Mouse (Mus musculus) forebrain, embryonic 11.5 days (tissue): ENCODE results near the gene Best2. TPM values are rescaled to one million over a fixed set of nuclear protein-coding genes. Genes with fewer than 3 reads are reported as not detected.

ENCODE experiments used
- ATAC-seq: fragments of 200-750 bp; cut with Nextera tagmentation; replicated peaks from 2 replicates; pipeline ENCODE4 v1.8.0; 2017; ENCODE audit warnings: moderate TSS enrichment; ENCODE audit not compliant: low FRiP score
- DNase-seq: peaks from one replicate; pipeline ENCODE4 v3.0.0-alpha.2; 2017; ENCODE audit warnings: low spot score
- H3K27ac ChIP-seq: fragments of 300-500 bp; sonication (generic); 2 replicates; pipeline ENCODE4 v1.5.1; 2014; ENCODE audit warnings: low read depth, low read length
- H3K27me3 ChIP-seq: fragments of 300-500 bp; sonication (generic); 2 replicates; pipeline ENCODE4 v1.6.1; 2014; ENCODE audit warnings: mild to moderate bottlenecking, low read length, mixed read lengths; ENCODE audit not compliant: control insufficient read depth, insufficient read depth
- H3K36me3 ChIP-seq: fragments of 300-500 bp; sonication (generic); 2 replicates; pipeline ENCODE4 v1.6.1; 2014; ENCODE audit warnings: mild to moderate bottlenecking, low read length, moderate library complexity, mixed read lengths; ENCODE audit not compliant: control insufficient read depth, insufficient read depth
- H3K4me1 ChIP-seq: fragments of 300-500 bp; sonication (generic); replicated peaks from 2 replicates; pipeline ENCODE4 v1.6.1; 2014; ENCODE audit warnings: low read length, mixed read lengths; ENCODE audit not compliant: control insufficient read depth, insufficient read depth
- H3K4me2 ChIP-seq: fragments of 300-500 bp; sonication (generic); 2 replicates; pipeline ENCODE4 v1.6.1; 2014; ENCODE audit warnings: low read depth, mild to moderate bottlenecking, low read length, moderate library complexity, mixed read lengths; ENCODE audit not compliant: severe bottlenecking
- H3K4me3 ChIP-seq: fragments of 300-500 bp; sonication (generic); 2 replicates; pipeline ENCODE4 v1.5.1; 2014; ENCODE audit warnings: low read depth, low read length
- H3K9ac ChIP-seq: fragments of 300-500 bp; sonication (generic); 2 replicates; pipeline ENCODE4 v1.6.1; 2014; ENCODE audit warnings: low read length
- H3K9me3 ChIP-seq: fragments of 300-500 bp; sonication (generic); 2 replicates; pipeline ENCODE4 v1.6.1; 2016; ENCODE audit warnings: low read length, mixed read lengths; ENCODE audit not compliant: control insufficient read depth
- WGBS: fragments of 180-500 bp; shearing (Covaris S2); extraction: QIAGEN DNeasy Blood & Tissue Kit; methylation state at CpG from one replicate; pipeline ENCODE4 v1.1.7; 2014; 5-methylcytosine and 5-hydroxymethylcytosine counted together
- polyA plus RNA-seq: library from polyadenylated mRNA; unstranded; fragments of >200 nt; fragmentation: Nextera tagmentation; extraction: Ambion mirVana; gene quantifications from 2 replicates; pipeline ENCODE4 v1.2.1, GENCODE M21; 2014

The Best2 gene
- polyA plus RNA-seq, 1 experiment from 2014 or later: not detected

DNA sequence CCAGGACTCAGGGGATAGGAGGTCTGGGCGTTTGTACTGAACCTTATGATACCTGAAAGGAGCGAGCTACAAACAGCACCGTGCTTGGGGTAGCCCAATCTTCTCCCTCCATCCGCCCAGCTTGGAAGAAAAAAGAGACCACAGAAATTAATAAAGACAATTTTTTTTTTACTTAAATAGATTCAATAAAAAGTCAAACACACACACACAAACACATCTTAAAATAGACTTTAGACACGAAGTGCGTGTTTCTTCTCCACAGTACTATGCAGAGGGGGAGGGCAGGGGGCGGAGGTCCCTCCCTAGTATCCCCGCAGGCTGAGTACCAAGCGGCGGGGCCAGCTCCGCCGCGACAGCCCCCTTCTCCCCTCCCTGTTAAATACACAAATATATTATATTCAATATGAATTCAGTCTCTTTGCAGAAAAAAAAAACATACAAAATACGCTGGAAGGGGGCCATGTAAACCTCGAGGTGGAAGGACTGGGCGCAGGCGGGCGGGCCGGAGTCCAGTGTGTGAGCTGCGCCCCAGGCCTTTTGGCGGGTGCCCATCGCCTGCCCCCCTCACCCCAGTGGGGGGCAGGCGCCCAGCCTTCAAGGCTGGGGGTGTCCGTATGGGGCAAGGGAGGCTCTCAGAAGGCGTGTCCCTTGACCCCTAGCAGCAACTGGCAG is 37.4 kb downstream of the Best2 start:
- peaks cover 40% of the 10 kb centered on the region for H3K27me3 ChIP-seq
- 0 out of 2 replicates have a peak overlapping the region, but pooled peaks have one; percentile 31 for H3K9ac ChIP-seq
- H3K9me3 ChIP-seq: no peaks in the 10 kb centered on the region
- H3K4me1 ChIP-seq: peaks cover 32% of the 10 kb centered on the region
- WGBS: 4% methylated on average over 25 of the region's 25 CpGs
- no peak overlapping the region for H3K27ac ChIP-seq
- ATAC-seq (no peak), DNase-seq (no peak)
- H3K4me3 ChIP-seq: peak overlapping the region; percentile 40
- H3K4me2 ChIP-seq: peak overlapping the region; percentile 97
- peaks cover 7% of the 10 kb centered on the region; the same call in 1 of the 2 replicates for H3K36me3 ChIP-seq

DNA sequence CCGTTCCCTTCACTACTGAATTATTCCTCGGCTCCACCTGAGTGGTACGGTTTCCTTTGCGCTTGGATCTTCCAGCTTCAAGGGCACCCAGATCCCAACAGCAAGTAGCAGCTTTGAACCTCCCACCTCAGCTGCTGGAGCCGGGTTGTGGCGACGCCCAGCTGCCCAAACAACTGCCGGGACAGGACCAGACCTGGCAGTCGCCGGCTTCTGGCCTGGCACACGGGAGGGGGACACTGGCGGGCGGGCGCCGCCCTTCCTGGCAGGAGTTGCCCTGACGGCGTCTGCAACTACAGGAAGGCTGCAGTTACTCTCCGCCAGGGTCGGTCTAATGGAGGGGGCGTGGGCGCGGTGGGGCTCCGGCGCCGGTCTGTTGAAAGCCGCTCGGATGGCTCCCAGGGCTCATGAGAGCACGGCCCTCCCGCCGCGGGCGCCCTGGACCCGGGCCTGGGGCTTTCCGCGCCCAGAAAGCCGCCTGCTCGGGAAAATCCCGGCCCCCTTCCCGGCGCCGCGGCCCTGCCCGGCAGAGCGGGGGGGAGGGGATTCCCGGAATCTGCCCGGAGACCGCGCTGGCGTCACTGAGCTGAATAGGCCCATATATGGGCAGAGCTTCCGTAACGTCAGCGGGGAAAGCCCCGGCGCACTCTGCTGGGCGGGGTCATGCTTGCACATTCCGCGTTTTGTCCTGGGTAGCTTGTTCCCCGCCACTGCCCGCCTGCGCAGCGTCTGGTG is 38.1 kb downstream of the Best2 start:
- Histone ChIP-seq H3K9ac (peak overlapping the region; percentile 41), H3K9me3 (no peaks in the 10 kb centered on the region), H3K27me3 (peaks cover 38% of the 10 kb centered on the region), H3K4me1 (peaks cover 32% of the 10 kb centered on the region), H3K4me3 (peak overlapping the region; percentile 40), H3K36me3 (peaks cover 11% of the 10 kb centered on the region; the same call in 1 of the 2 replicates), H3K4me2 (peak overlapping the region; percentile 97), H3K27ac (no peak overlapping the region)
- 1% methylated on average over 56 of the region's 61 CpGs for whole genome bisulfite sequencing
- peak; percentile 97 for DNase-seq
- peak; percentile 87 for ATAC-seq

DNA sequence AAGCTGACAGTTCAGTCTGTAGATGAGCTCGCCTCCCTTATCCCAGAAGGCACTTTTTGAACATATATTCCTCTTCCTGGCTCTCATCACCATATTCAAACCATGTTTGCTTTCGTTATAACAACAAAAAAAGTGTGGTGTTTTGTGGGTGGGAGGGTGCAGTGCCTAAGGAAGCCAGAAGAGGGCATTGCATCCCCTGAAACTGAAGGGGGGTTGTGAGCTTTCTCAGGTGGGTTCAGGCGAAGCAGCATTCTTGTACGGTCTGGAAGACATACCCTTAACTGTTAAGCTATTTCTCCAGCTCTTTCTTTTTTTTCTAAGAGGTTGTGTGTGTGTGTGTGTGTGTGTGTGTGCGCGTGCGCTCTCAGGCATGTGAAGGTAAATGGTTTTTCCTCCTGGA is 38.9 kb downstream of the Best2 start:
- WGBS: 29% methylated on average over 7 of the region's 7 CpGs

DNA sequence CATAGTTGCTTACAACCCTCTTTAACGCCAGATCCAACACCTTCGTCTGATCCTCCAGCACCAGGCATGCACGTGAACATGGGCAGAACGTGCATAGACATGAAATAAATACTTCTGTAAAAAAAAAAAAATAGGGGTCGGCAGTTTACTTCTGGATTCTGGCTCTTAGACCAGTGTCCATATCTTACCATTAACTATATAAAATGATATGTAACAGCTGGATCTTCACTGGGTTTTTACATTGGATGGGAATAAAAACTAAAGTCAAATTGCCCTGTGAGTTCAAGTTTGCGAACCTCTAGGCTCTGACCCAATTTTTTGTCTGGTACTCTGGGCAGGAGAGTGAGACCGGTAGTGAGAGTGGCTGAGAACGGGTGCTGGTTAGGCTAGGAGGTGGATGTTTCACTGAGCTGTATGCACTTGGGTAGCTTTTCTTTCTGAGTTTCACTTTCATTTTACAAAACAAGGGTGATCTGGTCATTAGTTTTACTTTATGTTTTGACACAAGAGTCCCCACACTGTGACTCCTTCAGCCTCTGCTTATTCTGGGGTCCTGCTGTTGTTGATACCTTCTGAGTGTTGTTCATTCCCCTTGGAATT is 39.7 kb downstream of the Best2 start:
- Histone ChIP-seq H3K4me2 (no peak overlapping the region), H3K4me3 (no peak overlapping the region), H3K9ac (no peak overlapping the region), H3K4me1 (peaks cover 29% of the 10 kb centered on the region), H3K36me3 (peaks cover 11% of the 10 kb centered on the region; the same call in 1 of the 2 replicates), H3K9me3 (no peaks in the 10 kb centered on the region), H3K27ac (no peak overlapping the region), H3K27me3 (peaks cover 27% of the 10 kb centered on the region)
- DNase-seq (no peak), ATAC-seq (no peak)
- 87% methylated on average over 8 of the region's 8 CpGs for WGBS

More for the DNA sequence above, 38.9 kb downstream of the Best2 start:
- ATAC-seq (no peak), DNase-seq (peak; percentile 77)
- Histone ChIP-seq H3K27ac (no peak overlapping the region), H3K27me3 (peaks cover 32% of the 10 kb centered on the region), H3K9ac (no peak overlapping the region), H3K36me3 (peaks cover 11% of the 10 kb centered on the region; the same call in 1 of the 2 replicates), H3K4me1 (peaks cover 33% of the 10 kb centered on the region), H3K4me2 (peak overlapping the region; percentile 97; the same call in 1 of the 2 replicates), H3K4me3 (no peak overlapping the region), H3K9me3 (no peaks in the 10 kb centered on the region)

DNA sequence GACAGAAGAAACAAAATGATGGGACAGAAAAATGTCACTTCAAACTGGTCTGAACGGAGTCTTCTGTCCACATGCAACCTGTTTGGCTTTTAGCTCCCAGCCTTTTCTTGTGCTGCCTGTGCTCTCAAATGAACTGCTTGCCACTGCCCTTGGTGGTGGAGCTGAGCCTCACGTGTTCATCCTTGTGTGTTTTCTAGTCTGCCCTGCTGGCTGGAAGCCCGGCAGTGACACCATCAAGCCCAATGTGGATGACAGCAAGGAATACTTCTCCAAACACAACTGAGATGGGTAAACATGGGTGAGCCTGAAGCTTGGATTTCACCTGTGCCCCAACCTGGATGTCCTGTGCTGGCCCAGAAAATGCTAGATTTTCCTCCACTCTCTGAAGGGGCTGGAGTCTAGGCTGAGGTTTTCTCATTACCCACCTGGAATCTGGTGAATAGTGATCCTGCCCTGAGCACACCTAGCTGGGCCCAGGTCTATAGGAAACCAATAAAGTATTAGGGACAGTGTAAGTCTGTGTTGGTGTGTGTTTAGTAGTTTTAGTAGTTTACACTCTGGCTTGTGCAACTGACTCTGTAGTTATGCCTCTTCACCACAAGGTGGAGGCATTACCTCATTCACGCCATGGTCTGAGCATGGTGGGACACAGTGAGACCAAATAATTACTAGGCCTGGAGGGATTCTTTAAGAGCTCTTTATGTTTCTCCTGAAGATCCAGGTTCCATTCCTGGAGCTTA is 40.4 kb downstream of the Best2 start:
- Histone ChIP-seq H3K4me3 (no peak overlapping the region), H3K36me3 (peaks cover 11% of the 10 kb centered on the region; the same call in 1 of the 2 replicates), H3K27me3 (peaks cover 20% of the 10 kb centered on the region), H3K4me2 (no peak overlapping the region), H3K9ac (no peak overlapping the region), H3K9me3 (no peaks in the 10 kb centered on the region), H3K4me1 (peaks cover 27% of the 10 kb centered on the region), H3K27ac (no peak overlapping the region)
- WGBS: 64% methylated on average over 4 of the region's 4 CpGs
- ATAC-seq (no peak), DNase-seq (no peak)

DNA sequence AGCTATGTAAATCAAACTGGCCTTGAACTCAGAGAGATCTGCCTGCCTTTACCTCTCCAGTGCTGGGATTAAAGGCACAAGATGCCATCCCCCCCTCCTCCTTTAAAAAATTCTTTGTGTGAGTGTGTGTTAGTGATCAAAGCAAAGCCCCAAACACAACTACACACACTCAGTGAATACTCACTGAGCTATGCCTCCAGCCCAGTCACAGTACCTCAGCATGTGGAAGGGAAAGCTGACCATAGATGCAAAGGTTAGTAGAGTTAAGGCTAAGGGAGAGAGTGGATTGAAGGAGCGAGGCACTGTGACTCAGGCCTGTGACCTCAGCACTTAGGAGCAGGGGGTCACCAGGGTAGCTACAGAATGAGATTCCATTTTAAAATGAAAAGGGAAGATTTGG is 41.3 kb downstream of the Best2 start:
- DNase-seq: no peak
- Histone ChIP-seq H3K4me1 (peaks cover 21% of the 10 kb centered on the region; the same call in 1 of the 2 replicates), H3K4me2 (no peak overlapping the region), H3K27ac (no peak overlapping the region), H3K9me3 (no peaks in the 10 kb centered on the region), H3K36me3 (peaks cover 11% of the 10 kb centered on the region; the same call in 1 of the 2 replicates), H3K27me3 (peaks cover 13% of the 10 kb centered on the region), H3K9ac (no peak overlapping the region), H3K4me3 (no peak overlapping the region)
- 88% methylated on average over 1 of the region's 1 CpGs for WGBS
- ATAC-seq: no peak

DNA sequence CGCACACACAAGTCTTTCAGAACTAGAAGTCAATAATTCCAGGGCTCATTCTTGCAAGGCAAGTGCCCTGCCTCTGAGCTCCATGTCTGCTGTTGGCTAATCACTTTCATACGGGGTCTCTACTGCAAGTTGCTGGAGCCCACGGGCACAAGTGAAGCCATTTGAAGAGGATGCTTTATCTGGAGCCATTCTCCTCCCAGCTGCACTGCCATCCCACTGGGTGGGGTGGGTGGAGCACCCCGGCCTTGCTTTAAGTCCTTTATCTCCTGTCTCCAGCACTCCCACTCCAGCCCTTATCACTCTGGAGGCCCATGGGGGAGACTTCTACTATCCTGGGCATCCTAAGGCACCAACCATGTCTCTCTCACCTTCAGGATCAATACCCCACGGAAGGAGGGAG is 43.4 kb downstream of the Best2 start:
- no peak for ATAC-seq
- Histone ChIP-seq H3K27me3 (no peaks in the 10 kb centered on the region), H3K27ac (no peak overlapping the region), H3K4me2 (peak overlapping the region; percentile 60), H3K36me3 (peaks cover 11% of the 10 kb centered on the region; the same call in 1 of the 2 replicates), H3K4me1 (peaks cover 9% of the 10 kb centered on the region; the same call in 1 of the 2 replicates), H3K4me3 (peak overlapping the region; percentile 71), H3K9ac (peak overlapping the region; percentile 97), H3K9me3 (no peaks in the 10 kb centered on the region)
- WGBS: 79% methylated on average over 5 of the region's 5 CpGs
- no peak for DNase-seq
